Mouse (Mus musculus): Measurements from ENCODE around the gene Suclg1.

DNA sequence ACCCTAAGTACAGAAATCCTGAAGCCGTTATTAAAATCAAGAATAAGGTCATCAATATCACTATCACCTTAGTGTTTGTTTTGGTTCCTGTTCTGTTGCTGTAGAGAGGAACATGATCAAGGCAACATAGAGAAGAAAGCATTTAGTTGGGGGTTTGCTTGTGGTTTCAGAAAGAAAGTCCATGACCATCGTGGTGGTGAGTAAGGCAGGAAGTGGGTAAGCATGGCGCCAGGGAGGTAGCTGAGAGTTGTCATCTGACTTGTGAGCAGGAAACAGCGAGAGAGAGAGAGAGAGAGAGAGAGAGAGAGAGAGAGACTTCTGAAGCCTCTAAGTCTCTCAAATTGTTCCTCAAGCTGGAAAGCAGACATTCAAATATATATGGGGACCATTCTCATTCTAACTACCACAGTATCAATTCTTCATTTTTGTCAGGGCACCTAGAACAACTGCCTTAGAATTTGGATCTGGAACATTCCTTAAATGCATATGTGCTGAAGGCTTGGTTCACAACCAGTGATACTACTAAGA lies 37.7 kb upstream of the Suclg1 start:
- TF ChIP-seq CTCF (IDR thresholded peaks at IDR 0.05) (no peak), EP300 (IDR thresholded peaks at IDR 0.05) (no peak)
